Mouse (Mus musculus) cerebellum, postnatal 10 days (tissue): ENCODE measurements around the gene Tmem88.

Source experiments
- DNase-seq, 2 experiments: peaks; one replicate each; pipeline ENCODE4 v3.0.0; 2021; ENCODE audit warnings: mixed read lengths in 2 of 2

Tmem88 gene

DNA sequence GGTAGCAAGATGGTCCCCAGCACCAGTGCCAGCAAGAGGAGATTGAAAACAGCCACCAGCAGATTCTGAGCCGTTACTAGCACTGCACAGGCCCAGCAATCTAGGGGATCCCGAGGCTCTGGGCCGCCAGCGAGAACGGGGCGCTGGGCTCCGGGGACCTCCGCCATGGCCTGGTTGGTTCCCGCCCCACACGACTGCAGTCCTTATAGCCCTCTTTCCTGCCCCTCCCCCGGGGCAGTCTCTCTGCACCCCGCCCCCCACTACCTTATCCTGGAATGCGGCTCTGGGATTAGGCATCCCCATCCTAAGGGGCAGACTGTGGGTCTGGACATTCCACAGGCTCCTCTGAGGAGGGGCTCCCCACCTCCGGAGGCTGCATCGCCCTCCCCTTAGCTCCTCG is at the start of gene Tmem88:
TSS of gene Tmem88 (minus strand) at position 176 of the 400 bp plus-strand sequence.
- DNase-seq = peak; percentile 50 to 55

DNA sequence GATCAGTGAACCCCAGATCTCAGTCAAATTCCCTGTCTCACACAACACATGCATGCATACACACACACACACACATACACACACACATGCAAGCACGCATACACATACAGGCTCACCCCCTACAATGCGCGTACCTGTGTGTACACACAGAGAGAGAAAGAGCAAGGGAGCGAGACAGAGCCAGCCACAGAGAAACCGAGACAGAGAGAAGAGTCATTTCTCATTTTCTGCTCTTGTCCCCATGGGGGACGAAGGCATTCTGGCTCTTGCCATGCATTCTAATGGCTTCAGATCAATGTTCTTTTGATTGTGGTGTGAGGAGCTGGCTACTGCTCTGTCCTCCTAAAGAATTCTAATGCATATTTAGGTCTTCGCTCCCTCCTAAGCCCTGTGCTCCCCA is 49.3 kb upstream of the Tmem88 start:
- no peak for DNase-seq

DNA sequence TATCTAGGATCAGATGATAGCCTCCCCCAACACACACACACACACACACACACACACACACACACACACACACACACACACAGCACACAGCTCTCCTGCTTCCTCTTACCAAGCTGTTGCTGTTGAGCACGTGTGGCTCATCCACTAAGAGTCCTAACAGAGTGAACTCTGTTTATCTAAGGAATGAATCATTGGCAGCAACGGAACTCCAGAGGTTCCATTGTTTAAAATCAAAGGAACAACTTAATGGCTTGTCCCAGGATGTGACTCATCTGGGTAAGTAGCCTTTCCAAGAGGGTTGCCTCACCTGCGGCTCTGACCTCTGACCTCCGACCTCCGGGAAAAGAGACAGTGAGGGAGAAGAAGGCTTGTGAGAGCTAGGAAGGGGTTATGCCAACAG is 45.3 kb upstream of the Tmem88 start:
- no peak for DNase-seq

DNA sequence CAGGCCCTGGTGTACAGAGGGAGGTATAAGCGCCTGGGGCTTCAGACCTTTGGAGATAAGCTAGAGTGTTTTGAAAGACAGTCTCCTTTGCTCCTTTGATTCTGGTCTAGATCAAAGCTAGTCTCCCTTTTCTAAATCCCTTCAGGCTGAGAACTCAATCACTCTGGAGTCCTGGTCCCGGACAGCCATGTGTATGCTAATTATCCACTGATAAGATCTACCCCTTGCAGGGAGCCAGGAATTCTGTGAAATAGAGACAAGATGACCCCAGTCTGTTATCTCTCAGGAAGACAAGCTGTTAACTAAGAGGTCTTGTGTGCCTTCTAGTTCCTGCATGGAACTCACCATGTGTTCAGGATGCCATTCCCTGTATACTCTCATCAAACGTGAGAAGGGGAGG is 39.3 kb upstream of the Tmem88 start:
- no peak for DNase-seq

DNA sequence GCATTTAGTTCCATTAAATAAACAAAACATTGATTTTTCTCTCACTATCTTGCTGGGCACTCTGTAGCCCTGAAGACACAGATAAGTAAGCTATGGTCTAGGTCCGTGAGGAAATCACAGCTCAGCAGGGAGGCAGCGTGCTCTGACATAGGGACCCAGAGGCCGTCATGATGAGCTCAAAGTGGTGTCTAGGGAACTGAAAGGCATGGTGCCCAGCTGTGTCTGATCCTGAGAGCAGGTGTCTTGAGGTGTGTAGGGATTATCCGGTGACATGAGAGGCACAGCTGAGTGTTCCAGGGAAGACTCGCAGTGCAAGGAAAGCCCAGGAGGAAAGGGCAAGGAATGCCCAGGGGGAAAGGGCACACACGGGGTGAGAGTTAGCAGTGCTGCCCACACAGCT is 35.2 kb upstream of the Tmem88 start:
- no peak for DNase-seq

DNA sequence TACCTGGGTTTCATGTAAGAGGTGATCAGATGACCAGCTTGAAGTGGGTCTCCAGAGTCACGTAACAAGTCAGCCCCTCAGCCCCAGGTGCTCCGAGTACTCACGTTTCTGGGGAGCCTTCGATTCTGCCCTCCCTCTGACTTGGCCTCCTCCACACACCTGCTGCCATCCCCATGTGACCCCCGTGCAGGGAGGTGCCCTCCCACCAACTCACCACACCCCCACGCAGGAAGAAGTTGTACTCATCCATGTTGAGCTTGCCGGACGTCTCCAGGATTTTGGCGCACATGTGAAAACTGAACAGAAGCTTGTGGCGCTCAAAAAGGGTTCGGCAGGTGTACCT is 34.6 kb upstream of the Tmem88 start:
- DNase-seq = no peak

DNA sequence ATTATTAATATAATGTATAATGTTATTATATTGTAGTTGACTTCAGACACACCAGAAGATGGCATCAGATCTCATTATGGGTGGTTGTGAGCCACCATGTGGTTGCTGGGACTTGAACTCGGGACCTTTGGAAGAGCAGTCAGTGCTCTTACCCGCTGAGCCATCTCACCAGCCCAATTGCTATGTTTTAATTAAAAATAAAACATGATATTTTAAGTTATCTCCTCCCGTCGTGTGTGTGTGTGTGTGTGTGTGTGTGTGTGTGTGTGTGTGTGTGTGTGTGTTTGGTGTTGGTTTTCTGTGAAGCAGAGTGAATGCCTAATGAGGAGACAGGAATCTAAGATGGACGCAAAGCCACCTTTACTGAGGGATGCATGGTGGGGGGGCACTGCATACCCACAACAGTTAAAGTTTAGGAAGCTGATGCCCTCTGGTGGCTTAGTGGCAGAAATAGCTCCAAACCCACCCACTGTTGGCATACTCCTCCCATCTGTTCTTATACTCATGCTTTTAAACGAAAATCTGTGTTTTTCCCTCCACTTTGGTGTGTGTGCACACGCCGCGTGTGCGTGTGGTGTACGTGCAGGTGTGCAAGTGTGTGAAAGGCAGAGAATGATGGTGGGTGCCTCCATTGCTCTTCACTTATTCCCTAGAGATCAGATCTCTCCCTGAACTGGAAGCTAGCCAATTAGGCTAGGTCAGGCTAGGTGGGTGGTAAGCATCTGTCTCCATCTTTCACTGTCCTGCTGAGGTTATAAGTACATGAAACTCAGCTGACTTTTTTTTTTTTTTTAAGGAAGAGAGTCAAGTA is 34.0 kb upstream of the Tmem88 start:
- peak; percentile 92 to 93 for DNase-seq

DNA sequence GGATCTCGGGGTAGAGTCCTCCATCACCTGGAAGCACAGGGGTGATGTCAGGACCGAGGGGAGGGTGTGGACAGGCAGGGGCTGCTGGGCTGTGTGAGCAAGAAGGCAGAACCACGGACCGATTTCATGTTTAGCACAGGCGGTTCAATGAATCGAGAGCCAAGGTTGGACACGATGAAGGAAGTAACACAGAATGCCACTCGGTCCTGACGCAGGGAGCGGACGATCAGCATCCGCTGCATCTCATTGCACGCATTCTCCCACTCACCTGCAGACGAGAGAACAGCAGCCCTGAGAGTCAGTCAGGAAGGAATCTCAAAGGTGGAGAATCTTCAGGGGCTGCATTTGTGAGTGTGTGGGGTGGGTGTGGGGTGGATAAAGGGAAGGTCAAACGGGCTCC is 32.6 kb upstream of the Tmem88 start:
- DNase-seq = no peak

DNA sequence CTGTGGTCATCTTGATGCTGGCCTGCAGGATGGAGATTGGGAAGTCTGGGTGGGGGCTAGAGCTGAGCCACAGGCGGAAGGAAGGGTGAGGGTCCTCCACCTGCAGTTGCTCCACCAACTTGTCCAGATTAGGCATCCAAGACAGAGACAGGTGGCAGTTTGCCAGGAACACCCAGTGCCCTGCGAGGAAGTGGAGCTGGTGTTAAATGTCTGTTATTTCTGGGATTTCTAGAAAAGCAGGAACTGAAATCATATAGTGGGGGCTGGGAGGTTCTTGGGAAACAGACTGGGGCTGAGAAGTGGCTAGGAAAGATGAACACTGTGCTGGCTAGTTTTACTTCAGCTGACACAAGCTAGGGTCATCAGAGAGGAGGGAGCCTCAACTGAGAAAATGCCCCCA is 31.3 kb upstream of the Tmem88 start:
- DNase-seq = peak; percentile 49 to 59

DNA sequence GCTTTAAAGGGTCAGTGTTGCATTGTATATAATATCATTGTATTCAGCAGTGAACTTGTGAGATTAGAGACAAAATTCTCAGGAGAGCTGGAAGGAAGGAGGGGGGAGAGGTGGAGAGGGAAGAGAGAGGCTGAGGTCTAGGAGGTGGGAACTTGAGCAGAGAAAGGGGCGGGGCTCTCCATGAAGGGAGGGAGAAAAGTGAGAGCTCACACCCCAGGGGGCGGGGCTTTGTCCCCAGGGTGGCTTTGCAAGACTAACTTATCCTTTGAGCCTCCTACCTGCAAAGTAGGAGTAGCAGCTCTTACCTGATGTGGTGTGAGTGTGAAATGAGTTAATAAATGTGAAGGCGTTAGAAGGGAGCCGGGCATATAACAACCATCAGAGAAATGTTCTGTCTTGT is 30.7 kb upstream of the Tmem88 start:
- DNase-seq = peak; percentile 24 to 40

DNA sequence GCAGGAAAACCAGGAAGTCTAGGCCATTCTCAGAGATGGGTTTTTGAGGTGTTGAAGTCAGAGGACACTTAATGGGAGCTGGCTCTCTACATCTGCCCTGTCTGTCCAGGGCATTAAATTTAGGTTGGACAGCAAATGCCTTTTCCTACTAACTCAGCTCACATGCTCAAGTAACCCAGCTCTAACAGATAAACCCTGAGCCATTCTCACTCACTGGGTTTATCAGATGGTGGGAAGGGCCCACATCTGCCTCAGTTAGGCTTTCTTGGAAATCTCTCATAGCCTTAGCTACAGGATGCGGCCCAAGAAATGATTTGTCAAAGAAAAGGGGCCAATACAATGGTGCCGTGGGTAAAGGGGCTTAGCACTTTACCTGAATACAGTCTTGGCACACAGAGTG is 28.2 kb upstream of the Tmem88 start:
- DNase-seq = no peak

DNA sequence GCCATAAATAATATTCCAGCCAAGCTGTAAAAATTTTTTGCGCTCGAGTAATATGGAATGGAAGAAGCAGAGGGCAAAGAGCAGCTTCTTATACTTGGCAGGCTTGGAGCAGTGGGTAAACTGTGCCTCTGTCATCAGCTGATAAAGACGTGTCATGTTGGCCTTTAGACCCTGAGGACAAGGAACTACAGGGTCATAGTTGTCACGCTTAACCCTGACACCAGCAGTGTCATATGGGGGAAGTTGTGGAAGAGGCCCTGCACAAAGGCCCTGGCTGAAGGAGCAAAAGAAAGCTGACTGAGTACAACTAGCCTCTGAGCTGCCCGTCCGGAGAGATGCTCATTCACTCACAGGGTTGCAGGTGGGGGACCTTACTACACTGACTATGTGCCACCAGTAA is 25.9 kb upstream of the Tmem88 start:
- DNase-seq = no peak

DNA sequence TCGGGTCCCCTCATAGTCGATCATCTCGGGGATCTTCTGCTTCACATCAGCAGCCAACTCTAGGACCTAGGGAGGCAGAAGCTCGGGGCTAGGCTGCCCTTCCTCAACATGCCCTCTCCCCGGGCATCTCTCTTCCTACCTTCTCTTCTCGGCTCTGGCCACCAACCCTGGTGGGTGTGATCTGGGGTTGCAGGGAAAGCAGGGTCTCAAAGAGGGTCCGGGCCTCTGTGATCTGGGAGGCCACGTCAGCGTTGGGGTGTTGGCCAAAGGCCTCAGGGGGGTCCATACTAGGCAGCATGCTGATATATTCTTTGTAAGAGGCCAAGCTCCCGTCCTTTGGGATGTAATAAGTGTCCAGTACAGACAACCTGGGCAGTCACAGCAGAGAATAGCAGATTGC is 24.8 kb upstream of the Tmem88 start:
- DNase-seq = no peak

DNA sequence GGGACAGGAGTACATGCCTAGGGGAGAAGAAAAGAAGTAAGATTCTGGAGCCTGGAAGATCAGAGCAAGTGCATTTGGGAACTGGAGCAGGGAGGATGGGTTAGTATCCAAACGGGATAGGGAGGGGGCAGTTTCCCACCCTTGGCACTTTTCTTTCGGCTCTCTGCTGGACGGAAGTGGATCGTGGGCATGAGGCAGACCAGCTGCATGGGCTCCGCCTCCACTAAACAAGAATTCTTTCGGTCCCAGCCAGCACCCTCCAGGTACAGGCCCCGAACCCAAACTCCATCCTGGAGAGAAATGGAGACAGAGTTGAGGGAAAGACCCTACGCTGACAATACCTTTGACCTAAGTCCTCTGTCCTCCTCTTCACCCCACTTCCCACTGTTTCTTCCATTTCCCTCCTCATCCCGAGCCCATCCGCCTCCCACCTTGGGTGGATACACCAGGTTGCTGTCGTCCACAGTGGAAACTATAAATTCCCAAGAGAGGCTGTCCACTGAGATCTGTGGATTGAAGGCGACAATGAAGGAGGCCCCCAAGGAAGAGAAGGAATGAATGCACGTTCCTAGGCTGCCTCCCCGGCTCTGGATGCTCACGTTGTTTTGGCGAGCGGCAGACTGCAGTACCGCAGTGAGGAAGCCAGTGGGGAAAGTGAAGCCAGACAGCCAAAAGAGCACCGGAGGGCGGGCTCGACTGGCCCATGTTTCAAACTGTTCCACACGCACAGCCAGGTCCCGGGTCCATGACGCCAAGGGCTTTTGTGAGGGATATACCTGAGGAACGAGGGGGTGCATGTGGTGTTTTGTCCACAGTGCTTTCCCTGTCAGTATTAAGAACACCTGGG is 23.3 kb upstream of the Tmem88 start:
- DNase-seq = peak; percentile 10 to 15

DNA sequence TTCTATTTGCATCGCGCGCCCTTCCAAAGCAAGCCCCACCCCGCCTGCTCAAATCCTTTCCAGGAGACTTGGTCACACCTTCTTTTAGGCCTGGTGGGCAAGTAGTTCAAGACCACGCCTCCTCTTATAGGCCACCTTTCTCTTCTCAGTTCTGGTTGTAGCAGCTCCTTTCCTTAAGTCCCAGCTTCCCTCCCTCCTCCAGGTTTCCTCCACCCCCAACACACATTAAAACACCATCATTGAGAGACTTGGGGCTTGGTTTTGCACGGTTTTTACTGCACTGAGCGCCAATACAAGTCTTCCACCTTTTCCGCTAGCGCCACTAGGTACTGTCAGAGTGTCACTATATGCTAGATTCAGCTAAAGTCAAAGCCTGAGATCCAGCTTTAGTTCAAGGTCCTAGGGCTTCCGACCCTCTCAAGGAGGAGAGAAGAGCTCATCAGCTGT is 22.5 kb upstream of the Tmem88 start:
- DNase-seq = peak in 1 of 2 experiments; percentile 14

DNA sequence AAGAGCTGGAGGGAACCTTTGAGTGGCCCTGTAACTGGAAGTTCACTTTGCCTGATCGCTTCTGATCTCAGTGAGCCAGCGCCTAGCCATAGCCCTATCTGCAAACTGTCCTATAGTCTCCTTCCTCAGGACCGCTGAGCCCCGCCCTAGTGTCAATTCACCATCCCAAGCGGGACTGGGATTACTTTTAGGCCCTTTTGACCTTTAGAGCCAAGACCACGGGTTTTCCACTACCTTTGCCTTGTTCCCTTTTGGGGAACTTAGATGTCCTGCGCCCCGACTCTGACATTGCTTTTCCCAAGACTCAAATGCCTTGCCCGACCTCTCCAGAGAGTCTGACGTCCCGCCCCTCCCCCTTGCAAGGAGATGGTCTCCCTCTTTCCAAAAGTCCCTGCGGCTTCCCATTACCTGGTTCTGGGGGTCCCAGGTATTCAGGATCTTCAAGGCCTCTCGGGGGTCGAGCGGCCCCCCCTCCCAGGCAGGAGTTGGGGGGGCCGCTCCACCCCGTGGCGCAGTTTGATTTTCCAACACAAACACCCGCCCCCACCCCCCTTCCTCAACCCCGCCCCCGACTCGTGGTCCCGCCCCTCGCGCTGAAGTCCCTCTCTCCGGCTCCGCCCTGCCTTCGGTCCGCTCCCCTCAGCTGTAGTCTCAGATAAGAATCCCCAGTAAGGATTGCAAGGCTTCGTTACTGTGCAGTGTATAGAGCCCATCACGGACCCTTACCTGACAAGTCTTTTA is 21.9 kb upstream of the Tmem88 start:
- DNase-seq = peak; percentile 61 to 62

DNA sequence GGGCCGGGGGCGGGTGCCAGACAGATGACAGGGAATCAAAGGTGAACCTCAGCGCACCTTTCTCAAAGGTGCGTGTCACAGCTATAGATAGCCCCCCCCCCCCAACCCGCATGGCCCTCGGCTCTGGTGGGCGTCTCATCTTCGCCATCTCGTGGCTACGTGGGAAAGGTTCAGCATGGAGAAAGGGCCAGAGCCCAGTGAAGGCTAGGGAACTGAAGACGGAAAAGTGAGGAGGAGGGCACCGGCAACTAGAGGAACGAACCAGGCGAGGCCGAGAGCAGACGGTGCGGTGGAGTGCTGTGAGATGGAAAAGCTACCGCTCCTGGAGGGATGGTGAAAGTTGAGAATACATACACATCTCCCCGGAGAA is 21.4 kb upstream of the Tmem88 start:
- DNase-seq = peak; percentile 78 to 80

DNA sequence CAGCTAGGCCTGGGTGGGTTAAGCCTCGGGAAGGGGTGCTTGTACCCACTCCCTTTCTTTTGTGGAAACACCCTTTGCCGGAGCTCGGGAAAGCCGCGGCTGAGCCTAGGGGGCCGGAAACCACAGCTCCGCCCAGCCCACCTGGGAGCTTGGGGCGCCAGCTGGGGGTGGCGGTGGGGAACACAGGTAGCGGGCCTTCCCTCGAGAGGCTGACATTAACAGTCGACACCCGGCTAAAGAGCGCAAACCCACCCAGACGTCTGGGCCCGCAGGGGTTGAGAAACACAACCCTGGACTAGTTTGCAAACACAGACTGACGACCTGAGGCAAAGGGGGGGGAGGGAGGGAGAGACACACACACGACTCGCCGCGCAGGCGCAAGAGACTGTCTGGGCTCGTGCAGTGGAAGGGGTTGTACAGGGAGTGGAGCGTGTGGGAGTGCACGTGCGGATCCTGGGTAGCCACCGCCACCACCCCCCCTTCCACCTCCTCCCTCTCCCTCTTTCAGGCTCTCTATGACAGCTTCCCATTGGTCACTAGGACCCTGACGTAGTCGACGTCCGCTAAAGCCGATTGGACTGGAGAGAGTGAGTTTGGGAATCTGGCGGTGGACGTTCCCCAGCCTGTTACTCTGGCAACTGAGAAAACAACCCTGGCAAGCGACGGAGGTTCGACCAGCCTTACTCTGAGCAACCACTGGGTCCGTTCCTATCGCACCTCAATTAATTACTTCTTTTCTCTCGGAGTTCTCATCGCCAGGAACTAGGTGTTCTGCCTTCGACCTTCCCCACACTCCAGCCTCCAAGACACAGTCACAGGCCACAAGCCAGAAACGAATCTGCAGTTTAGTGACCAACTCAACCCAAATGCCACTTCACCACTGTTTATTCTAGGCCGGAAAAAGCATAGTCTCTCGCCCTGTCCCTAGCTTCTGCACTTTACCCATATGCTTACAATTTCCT is 20.7 kb upstream of the Tmem88 start:
- peak; percentile 95 to 97 for DNase-seq

DNA sequence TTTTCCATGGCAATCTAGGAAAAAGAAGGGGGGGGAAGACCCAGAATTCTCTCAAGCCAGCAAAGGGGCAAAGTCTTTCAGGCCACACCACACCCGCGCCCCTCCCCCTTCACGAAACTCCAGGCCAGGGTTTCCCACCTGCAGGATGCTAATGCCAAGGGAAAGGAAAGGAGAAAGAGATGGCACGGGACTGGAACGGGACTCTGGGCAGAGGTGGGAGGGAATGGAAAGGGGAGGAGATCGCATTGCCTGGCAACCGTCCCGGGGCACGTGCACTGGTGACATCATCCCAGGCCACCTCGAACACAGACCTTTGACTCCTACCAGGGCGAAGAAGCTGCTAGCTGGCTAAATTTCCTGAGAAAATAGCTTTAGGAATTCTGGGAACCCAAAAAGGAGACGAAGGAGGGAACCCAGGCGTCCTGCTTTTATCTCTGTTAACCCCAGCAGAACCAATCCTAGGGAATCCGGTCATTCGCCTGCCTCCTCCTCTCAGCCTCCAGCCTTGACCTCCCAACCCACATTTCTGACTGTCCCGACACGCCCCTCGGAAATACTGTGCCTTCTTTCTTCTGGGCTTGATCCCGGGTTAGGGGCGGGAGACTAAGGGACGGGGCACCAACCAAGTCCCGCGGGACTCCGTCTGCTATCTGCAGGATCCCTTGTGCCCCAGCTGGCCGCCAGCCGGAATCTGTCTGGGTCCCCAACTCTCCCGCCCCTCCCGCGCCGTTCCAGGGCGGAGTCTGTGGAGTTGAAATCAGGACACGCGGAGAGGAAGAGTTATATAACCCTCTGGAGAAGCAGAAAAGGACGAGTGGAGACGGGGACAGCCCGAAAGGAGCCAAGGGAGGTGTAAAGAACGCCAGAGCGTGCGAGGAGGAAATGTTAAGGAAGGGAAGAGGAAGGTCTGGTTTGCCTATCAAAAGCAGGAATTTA is 19.7 kb upstream of the Tmem88 start:
- peak; percentile 99 to 100 for DNase-seq

DNA sequence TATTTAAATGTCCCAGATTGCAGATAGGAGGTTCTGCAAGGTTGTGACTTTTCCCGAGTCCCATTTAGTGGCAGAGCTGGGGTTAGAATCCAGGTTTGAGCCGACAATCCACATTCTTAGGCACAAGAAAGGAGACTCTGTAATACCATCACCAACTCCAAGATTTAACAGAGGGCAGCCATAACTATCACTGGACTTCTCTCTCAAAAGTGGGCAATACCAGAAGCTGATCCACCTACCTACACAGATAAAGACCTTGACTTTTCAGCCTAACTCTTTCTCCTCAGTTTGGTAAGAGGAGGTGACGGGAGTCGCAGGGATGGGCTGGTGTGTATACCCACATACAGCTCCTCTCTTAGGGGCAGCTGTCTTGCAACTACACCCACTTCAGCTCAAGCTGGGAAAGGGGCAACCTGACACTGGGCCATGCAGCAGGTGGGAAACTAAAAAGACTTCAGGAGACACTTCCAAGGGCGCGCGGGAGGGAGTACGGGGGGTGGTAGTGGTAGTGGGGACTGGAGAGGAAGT is 19.0 kb upstream of the Tmem88 start:
- no peak for DNase-seq

DNA sequence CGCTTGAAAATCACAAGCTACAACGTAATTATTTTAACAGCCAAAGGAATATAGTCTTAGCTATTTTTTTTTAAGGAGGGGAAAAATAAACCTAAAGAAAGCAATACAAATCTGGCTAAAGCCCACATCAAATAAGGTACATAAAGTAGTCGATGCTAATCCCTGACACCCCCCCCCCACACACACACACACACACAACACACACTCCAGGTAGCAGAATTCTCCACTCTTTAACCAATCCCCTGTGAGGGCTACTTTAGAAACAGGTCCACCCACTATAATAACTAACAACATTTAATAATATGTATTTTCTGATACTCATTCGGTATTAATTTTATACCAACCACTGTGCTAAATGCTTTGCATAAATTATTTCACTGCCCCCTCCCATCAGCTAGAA is 18.5 kb upstream of the Tmem88 start:
- peak in 1 of 2 experiments; percentile 49 for DNase-seq
